Mouse (Mus musculus) heart, postnatal 10 days (tissue): ENCODE data around the gene Fbln2. TPM values are rescaled to one million over a fixed set of nuclear protein-coding genes. Genes with fewer than 3 reads are reported as not detected.

ENCODE experiments used
- DNase-seq, 2 experiments: peaks; one replicate each; pipeline ENCODE4 v3.0.0; 2021
- intact Hi-C: fragments of 180-260 bp; cut with DNase I; formaldehyde crosslinking; loops from one replicate; pipeline ENCODE4 v1.15.1; 2025
- total RNA-seq, 2 experiments: library from RNA; stranded (reverse); gene quantifications; 2 replicates each; pipeline ENCODE4 v1.2.3; 2021

Gene Fbln2
- total RNA-seq, 2 experiments from 2014 or later = 143 to 154 TPM

DNA sequence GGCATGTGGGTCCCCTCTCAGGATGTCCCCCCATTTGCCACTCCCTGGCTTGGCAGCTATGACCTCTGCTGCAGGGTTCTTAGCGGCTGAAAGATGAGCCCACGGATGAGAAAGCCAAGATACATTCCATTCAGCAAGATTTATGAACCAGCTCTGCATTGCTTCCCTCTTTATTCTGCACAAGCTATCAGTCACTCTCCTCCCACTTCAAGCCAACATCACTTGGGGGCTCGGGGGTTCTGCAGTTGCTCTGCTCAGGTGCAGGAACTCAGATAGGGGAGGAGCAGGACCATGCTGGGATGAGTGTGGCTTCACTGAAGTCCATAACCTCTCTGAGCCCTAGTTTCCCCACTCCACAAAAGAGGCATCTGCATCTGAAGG, 48.7 kb downstream of the Fbln2 start:
- intact Hi-C loops = loop anchor here (5.0 kb wide), 1 partner anchor 49 kb away; the partner anchor contains the start of gene Fbln2
- DNase-seq = no peak

DNA sequence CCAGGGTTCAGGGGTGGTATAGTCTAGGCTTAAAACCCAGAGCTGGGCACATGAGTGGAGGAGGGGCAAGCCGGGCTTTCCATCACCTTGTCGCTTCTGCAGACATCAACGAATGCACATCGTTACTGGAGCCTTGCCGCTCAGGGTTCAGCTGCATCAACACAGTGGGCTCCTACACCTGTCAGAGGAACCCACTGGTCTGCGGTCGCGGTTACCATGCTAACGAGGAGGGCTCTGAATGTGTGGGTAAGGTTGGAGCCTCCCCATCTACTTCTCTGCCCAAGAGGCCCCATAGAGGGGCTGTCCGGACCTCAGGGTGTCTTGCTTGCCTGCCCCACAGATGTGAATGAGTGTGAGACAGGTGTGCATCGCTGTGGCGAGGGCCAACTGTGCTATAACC, 53.4 kb downstream of the Fbln2 start:
- DNase-seq = no peak
- intact Hi-C loops = no loop called here

DNA sequence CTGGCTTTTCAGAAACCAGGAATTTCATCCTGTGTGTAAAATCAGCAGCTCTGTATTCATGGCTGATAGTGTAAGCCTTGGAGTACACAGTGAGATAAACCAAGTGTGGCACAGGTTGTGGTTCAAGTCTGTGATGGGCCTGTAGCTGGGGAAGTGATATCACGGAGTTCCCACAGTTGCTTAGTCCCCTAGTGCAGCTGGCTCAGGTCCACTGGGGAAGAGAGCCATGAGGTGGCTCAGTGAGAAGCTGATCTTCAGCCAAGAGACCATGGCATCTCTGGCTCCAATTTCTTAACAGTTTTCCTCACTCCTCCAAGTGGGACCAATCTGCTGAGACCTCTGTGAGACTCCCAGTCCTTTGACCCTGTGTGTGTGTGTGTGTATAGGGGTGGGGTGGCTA, 54.4 kb downstream of the Fbln2 start:
- intact Hi-C loops = no loop called here
- DNase-seq = peak in 1 of 2 experiments; percentile 9

DNA sequence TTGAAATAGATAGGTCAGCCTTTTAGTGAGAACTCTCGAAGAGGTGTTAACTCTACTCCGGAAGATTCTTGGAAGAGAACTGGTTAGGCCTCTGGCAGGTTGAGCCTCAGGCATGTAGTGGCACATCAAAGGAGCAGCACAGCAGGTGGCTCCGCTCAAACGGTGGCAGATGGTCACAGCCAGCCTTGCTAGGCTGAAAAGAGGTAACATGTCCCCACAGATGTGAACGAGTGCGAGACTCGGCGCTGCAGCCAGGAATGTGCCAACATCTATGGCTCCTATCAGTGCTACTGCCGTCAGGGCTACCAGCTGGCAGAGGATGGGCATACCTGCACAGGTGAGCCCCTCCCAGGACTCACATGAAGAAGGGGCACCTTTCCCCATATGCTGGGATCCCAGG, 56.1 kb downstream of the Fbln2 start:
- intact Hi-C loops = no loop called here
- no peak for DNase-seq

DNA sequence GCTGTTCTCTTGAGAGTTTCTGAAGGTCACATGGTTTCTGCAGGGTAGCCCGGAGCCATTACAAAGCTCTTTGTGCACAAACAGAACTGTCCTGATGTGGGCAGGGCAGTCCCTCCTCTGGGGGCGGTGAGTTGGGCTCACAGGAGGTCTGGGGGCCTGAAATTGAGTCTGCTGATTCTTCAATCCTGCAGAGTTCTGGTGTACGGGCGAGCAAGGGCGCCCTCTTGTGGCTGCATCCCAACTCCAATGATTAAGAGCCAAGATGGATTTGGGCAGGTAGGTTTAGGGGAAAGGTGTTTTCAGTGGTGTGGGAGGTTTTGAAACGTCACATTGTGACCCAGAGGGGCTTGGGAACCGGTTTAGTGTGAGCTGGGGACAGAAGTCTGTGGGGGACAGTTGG, 65.3 kb downstream of the Fbln2 start:
- intact Hi-C loops = loop anchor here (1.0 kb wide), 1 partner anchor 104 kb away; no protein-coding TSS in a partner anchor
- peak; percentile 49 to 70 for DNase-seq

DNA sequence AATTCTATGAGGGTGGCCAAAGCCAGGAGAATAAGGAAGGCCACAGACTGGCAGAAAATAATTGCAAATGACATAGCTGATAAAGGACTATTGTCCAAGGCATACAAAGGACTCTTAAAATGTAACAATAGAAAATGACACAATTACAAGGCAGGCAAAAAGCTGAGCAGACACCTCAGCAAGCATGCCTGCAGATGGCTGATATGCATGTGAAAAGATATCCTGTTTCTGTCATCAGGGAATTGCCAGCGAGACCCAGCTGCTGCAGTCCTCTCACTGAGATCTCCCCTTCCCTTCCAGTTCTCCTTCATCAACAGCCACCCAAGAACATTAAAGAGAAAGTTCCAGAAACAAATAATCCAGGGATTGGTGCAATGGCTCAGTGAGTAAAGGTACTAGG, 66.0 kb downstream of the Fbln2 start:
- no peak for DNase-seq
- intact Hi-C loops = no loop called here

DNA sequence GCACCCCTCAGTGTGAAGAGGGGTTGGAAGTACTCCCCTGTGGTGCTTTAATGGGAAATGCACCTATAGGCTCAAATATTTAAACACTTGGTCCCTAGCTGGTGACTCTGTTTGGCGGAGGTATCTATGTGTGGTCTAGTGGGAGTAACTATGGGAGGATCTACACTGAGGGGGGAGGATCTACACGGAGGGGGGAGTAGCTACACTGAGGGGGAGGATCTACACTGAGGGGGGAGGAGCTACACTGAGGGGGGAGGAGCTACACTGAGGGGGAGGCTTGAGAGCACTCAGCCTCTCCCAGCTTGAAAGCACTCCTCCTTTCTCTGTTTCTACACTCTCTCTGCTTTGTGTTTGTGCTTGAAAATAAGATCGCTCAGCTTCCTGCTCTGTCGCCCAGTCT, 67.2 kb downstream of the Fbln2 start:
- no peak for DNase-seq
- intact Hi-C loops = no loop called here

DNA sequence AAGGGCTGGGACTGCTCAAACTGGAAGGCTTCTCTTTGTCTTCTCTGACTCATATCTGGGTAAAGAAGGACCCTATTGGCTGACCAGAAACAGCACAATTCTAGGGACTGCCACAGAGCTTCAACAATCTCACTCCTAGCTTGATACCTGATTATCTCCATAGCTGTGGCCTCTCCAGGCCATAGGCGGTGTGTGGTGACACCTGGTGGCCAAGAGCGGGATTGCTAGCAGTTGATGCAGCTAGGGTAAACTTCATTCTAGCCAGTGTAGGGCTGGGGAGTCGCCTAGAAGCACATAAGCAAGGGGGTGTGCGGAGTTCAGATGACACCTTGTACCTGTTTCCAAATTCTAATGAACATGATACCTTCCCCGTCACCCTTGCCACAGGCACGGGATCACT, 69.0 kb downstream of the Fbln2 start:
- peak; percentile 90 to 96 for DNase-seq
- intact Hi-C loops = loop anchor here (1.0 to 5.0 kb wide), 5 partner anchors 108 to 544 kb away; no protein-coding TSS in a partner anchor

DNA sequence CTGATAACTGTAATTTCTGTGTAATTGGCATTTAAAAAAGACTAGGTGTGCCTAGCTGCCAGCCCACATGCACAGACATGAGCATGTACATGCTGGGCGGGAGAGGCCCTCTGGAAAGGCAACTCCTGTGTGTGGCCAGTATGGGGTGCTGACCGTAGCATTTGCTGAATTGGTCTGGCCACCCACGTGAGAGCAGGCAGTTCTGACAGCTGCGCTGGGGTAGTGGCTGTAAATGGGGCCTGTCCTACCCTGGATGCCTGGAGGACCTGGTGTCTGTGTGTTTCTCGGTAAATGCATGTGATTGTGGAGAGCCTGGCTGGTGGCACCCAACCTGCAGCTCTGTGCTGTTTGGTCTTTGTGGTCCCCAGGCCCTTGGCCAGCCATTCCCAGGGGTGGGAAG, 69.5 kb downstream of the Fbln2 start:
- DNase-seq = no peak
- intact Hi-C loops = loop anchor here (1.0 to 5.0 kb wide), 5 partner anchors 108 to 545 kb away; no protein-coding TSS in a partner anchor

DNA sequence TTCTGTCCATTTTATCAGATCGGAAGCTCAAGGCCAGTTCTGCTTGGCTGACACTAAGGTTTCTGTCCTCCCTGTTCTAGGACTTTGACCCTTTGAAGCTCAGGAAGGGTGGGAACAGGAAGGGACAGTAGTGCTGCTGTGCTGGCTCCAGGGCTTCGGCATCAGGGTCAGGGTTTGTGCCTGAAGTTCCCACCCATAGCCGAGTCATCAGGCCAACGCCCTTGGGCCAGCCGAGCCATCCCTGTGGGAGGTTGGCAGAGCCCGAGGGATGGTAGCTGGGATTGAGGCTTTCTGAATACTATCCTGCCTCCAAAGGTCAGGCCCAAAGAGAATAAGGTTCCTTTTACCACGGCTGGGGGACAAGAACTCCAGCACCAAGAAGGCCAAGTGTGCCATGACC, 70.8 kb downstream of the Fbln2 start:
- DNase-seq = no peak
- intact Hi-C loops = loop anchor here (5.0 kb wide), 1 partner anchor 226 kb away; no protein-coding TSS in a partner anchor

DNA sequence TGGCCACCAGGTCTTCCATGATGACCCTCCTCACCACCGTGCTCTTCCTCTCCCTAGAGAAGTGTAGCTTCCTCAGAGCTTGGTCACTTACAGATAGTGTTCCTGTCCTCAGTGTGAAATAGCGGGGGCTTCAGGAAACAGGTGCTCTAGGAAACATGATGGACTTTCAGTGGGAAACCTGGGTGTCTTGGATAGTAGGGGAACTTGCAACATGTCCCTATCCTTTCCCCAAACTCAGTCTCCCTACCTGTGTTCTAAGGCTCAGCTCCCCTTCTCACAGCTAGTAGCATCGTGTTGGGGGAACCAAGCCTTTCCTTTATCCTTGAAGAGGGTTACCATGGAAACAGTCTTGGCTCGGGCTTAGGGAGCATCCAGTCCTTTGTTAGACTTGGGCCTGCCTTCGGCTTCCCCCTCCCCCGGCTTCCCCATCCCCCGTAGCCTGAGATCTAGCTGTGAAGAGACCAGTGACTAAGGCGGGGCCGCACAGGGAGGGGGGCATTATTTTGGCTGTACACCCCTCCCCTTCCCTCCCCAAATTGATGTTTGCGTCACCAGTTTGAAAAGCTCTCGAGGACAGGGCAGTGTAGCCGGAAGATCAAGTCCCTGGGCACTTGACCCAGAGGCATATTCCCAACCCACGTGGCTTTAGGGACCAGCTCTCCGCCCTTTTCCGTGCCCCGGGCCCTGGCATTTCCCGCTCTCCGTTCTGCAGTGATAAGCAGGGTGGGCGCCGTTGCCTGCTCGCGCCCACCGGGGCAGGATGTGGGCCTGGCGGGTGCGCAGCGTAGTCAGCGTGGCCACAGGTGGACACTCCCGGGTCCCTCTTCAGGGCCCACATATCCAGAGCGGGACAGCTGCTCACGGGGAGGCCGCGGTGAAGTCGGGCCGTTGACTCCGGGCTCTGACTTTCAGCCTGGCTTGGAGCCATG, 72.5 kb downstream of the Fbln2 start:
- DNase-seq = peak in 1 of 2 experiments; percentile 14
- intact Hi-C loops = loop anchor here (5.0 kb wide), 1 partner anchor 227 kb away; no protein-coding TSS in a partner anchor

DNA sequence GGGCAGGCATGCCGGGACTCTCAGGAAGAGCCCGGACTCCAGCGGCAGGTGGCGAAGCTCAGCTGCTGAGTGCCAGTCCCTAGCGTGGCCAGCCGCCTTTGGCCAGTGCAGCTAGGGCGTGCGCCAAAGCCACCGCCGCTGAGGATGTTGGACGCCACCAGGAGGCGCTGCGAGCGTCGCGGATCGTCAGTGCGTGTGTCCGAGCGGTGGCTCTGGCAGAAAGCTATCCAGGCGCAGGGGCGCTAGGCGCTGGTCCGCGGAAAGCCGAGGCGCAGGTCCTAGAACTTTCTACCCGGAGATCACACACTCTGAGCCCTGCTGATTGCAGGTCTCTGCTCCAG, 73.2 kb downstream of the Fbln2 start:
- peak; percentile 82 to 90 for DNase-seq
- intact Hi-C loops = no loop called here

DNA sequence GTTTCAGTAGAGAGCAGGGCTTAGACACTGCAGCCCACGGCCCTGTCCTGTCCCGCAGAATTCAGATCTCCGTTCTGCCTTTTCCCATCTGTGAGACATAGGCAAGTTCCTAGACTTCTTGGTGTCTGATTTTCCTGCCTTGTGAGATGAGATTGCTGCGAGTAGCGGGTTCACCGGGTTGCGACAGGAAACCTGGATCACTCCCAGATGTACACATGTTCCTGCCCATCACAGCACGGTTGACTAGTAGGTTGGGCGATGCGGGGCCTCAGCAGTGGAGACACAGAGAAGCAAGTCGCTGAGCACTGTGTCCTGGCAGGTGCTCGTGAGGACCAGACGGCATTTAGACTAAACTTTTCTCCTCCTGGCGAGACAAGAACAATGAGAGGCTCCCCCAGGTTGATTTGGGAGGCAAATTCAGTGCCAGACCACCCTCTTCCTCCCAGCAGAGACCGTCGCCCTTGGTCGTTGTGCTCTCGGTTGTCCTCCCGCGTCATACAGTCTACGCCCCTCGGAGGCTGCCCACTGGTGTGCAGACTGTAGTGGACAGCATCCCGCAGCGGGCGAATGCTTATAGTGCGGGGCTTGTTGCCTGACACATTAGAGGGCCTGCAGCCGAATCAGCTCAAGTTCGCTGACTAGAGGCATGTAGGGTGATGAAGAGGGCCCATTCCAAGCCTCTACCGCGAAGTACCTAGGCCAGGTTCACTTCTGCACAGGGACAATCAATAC, 73.7 kb downstream of the Fbln2 start:
- DNase-seq = no peak
- intact Hi-C loops = loop anchor here (1.0 to 2.0 kb wide), 2 partner anchors 125 to 223 kb away; partner anchors contain the start of gene Wnt7a

DNA sequence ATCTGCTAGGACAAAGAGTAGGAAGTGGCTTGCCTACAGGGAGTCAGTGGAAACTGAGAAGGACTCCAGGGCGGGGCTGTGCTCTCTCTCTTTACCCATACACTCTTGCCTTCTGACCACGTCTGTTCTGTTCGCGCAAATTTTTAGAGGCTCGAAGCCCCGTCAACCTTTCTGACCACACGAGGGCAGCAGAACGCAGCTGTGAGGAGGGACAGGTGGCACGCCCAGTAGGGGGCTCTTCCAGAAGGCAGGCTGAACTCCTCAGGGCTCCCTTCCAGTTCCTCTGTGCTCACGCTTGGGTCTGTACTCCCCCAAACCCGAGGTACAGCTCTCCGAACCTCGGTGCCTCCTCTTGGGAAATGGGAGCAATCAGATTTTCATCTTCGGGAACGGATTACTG, 74.4 kb downstream of the Fbln2 start:
- peak; percentile 78 to 91 for DNase-seq
- intact Hi-C loops = loop anchor here (1.0 to 2.0 kb wide), 2 partner anchors 125 to 222 kb away; partner anchors contain the start of gene Wnt7a

DNA sequence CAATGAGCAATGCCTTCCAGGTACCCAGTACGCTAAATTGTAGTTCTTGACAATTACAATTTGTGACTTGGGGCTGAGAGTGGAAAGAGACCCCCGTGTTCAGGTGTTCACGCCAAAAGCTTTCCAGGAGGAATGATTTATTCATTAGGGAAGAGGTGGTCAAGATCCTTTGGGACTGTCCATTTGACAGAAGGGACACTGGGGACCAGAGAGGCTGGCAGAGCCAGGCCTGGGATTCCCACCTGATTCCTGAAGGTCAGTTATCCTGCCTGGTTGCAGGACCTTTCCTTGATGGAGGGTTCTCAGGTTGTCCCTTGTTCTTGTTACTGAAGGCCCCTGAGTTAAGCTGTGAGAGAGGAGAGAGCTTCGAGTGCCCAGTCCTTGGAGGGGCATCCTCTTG, 74.9 kb downstream of the Fbln2 start:
- DNase-seq = no peak
- intact Hi-C loops = loop anchor here (2.0 kb wide), 1 partner anchor 222 kb away; no protein-coding TSS in a partner anchor

DNA sequence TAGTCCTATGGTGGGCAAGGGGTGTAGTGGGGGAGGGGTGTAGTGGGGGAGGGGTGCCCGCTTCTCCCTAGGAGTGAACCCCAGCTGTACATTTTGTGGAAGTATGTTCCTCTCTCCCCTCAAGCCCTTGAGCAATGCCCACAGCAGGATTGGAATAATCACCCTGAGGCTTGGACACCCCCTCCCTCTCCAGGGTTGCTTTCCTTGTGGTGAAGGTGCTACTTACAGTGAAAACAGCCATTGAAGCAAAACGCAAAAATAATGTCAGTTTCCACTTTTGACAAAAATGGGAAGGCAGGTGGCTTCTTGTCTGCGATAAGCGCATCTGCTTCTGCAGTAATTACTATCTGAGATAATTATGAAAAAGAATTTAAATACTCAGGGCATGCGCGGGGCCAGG, 75.4 kb downstream of the Fbln2 start:
- intact Hi-C loops = loop anchor here (2.0 kb wide), 1 partner anchor 221 kb away; no protein-coding TSS in a partner anchor
- no peak for DNase-seq

DNA sequence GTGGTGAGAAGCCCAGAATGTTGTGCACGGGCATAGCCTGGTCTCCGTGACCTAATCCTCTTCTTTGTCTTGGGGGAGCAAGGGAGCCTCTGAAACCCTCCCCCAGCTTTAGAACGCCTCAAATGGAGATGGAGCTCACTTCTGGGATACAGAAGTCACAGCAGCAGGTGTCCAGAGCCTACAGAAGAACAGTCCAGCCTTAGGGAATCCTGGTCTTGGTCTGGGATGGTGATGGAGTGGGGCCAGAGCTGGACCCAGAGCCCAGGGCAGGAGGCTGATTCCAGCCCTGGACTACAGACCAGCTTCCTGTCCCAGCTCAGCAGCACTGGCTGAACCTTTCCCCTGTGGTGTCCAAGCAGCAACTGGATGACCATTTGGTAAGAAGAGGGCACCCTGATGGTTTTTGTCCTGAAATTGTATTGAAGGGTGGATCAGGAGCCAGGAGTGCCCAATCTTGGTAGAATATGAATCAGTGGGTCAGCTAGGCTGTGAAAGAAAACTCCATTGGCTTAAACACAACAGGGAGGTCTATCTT, 76.1 kb downstream of the Fbln2 start:
- no peak for DNase-seq
- intact Hi-C loops = no loop called here

DNA sequence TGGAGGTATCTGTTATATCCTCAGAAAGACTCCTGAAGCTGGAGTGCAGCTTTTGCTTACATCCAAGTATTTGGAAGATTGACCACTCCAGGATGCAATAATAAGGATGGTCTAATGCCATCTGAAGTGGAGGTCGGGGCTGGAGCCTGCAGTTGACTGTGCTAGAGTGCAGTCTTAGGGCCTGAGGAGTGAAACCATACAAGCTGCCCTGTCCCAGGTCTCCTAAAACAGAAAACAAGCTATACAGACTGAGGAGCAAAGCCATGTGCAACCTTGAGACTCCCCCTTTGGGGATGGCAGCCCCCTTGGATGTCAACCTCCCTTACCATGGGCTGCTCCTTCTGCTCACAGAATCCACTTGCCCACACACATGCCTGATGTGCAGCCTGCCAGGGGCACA, 76.7 kb downstream of the Fbln2 start:
- DNase-seq = no peak
- intact Hi-C loops = no loop called here

DNA sequence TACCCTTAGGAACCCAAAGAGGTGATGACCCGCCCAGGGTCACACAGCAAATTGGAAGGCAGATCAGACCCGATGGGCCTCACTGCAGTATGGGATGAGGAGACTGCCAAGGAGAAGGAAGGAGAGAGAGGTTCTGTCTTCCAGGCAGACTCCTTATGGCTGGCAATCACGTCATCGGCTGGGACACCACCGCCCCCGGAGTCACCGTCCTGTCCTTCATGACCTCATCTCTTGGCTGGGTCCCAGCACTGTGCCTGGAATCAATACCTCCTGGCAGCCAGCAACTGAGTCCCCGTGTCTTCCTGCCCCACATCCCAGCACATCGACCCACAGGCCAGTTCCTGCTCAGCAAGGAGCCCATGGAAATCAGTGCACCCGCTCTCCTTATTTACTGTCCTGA, 78.7 kb downstream of the Fbln2 start:
- peak in 1 of 2 experiments; percentile 21 for DNase-seq
- intact Hi-C loops = no loop called here

DNA sequence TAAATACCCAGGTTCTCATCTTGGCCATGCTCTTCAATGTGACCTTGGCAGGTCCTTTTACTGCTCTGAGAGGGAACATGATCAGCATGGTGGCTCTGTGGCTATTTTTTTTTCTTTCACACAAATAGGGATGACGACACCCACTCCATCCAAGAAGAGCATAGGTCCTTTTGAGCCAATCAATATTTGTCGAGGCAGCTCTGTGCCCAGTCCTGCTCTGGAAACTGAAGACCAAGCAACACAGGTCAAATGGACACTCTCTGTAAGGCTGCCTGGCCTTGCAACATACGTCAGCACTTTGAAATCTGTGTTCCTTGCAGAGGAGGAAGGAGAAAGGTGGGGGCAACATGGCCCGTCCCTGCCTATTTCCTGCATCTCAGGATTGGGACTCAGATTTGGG, 83.2 kb downstream of the Fbln2 start:
- DNase-seq = no peak
- intact Hi-C loops = no loop called here

DNA sequence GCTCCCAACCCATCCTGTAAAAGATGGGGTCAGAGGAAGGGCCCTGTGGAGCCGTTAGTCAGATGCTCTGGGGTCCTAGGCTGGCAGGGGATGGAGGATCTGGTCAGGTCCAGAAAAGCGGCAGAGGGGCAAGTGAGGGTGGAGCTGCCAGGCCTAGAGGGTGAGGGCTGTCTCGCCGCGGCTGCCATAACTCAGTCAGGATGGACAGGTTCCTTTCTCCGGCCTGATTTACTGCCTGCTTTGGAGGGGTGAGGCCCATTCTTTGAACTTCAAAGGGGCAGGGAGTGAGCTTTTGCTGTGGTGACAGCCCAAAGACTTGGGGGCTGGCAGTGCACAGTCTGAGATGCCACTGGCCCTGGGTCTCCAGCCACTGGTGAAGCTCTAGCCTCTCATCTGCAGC, 86.6 kb downstream of the Fbln2 start:
- DNase-seq = no peak
- intact Hi-C loops = no loop called here
